Mouse (Mus musculus): ENCODE results near the gene Zpr1. TPM values are rescaled to one million over a fixed set of nuclear protein-coding genes. Genes with fewer than 3 reads are reported as not detected.
"Not testable (repeated sequence)": the region's sequence is repeated elsewhere in the genome, so short reads cannot be mapped to it uniquely, and the experiment has no call there.

Zpr1 gene
- polyA plus RNA-seq, 1 experiment from 2014 or later = 53.6 TPM

DNA sequence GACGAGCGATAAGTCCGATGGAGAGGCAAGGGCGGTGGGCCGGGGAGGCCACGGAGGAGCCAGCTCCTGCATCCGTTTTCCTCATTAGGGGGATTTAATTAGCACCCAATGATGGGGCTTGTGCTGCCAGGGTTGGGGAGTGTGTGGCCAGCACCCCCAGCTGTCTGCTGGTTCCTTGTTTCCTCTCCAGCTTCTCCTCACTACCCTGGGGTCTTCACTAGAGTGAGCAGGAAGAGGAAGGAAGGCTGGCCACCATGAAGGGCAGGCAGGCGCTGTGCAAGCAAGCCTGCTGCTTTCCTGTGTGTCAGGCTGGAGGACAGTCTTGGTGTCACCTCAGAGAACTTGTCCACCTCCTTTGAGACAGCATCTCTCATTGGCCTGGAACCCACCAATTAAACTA, 44.0 kb downstream of the Zpr1 start:
- ATAC-seq (ENCODE audit: insufficient number of reproducible peaks, insufficient read depth, low FRiP score, low TSS enrichment, low read depth) = no peak
- no peak overlapping the region for H3K4me3 ChIP-seq
- no peaks in the 10 kb centered on the region for H3K36me3 ChIP-seq
- H3K9me3 ChIP-seq = peaks cover 5% of the 10 kb centered on the region; the same call in 1 of the 2 replicates
- H3K27me3 ChIP-seq = no peaks in the 10 kb centered on the region
- H3K27ac ChIP-seq = no peak overlapping the region
- 57% methylated on average over 8 of the region's 8 CpGs for WGBS
- H3K9ac ChIP-seq = no peak overlapping the region
- H3K4me2 ChIP-seq = no peak overlapping the region
- H3K4me1 ChIP-seq = peaks cover 18% of the 10 kb centered on the region

DNA sequence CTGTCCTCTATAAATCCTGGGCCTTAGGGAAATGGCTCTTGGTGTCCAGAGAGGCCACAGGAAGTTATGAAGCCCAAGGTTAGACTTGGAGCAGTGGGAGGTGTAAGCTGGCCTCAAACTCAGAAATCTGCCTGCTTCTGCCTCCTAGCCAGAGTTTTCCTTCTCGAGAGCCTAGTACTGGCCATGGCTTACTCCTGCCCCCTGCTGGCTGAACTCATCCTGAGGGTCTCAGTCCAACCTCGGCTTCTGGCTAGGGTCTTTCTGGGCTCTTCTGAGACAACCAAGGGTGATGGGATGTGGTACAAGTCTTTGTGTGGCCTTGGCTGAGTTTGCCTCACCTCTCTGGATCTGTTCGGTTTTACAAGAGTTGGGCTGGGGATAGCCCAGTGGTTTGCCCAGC, 45.1 kb downstream of the Zpr1 start:
- no peak overlapping the region for H3K27ac ChIP-seq
- H3K36me3 ChIP-seq = no peaks in the 10 kb centered on the region
- no peak for ATAC-seq (ENCODE audit: insufficient number of reproducible peaks, insufficient read depth, low FRiP score, low TSS enrichment, low read depth)
- no peak overlapping the region for H3K4me2 ChIP-seq
- H3K9ac ChIP-seq = no peak overlapping the region
- H3K27me3 ChIP-seq = no peaks in the 10 kb centered on the region
- peaks cover 18% of the 10 kb centered on the region for H3K4me1 ChIP-seq
- no peak overlapping the region for H3K4me3 ChIP-seq
- peaks cover 5% of the 10 kb centered on the region; the same call in 1 of the 2 replicates for H3K9me3 ChIP-seq
- 94% methylated on average over 3 of the region's 3 CpGs for WGBS

DNA sequence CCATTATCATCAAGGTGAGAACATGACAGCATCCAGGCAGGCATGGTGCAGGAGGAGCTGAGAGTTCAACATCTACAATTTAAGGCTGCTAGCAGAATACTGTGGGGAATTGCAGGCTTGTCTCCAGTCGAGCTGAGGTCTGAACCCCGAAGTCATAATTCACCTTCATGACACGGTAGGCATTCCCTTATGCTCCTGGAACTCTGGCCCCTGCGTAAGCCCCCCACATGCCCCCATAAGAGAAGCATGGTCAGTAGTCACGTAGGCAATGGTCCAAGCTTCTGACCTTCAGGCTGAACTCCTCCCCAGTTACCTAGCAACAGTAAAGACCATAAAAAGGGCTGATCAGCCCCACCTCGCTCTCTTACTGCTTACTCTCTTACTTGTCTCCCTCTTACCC, 47.0 kb downstream of the Zpr1 start, which contains the start of gene 4931429L15Rik:
4931429L15Rik (minus strand) TSS at position 101 of the 400 bp plus-strand sequence.
- not testable (repeated sequence) for H3K4me2 ChIP-seq; H3K9ac ChIP-seq; H3K27ac ChIP-seq; H3K27me3 ChIP-seq; H3K36me3 ChIP-seq; H3K9me3 ChIP-seq; H3K4me3 ChIP-seq; ATAC-seq (ENCODE audit: insufficient number of reproducible peaks, insufficient read depth, low FRiP score, low TSS enrichment, low read depth)
- 89% methylated on average over 6 of the region's 6 CpGs for WGBS
- peaks cover 15% of the 10 kb centered on the region for H3K4me1 ChIP-seq

DNA sequence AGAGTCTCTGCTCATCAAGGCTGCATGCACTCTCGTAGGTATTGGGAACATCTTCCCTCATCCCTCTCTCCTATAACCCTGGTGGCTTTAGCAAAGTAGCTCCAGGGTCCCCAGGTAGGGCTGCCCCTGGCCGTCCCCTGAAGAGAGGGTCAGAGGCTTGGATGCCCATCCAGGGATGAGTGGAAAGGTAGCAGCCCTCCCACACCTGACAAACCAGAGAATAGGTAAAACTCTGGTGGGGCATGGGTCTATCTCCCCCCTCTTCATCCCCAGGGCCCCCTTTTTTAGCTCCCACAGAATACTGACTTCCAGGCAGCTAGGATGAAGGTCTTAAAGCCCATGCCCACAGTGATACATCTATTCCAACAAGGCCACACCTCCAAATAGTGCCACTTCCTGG, 47.6 kb downstream of the Zpr1 start:
- Histone ChIP-seq H3K4me1 (peaks cover 15% of the 10 kb centered on the region), H3K4me2 (no peak overlapping the region), H3K36me3 (no peaks in the 10 kb centered on the region), H3K9me3 (peaks cover 5% of the 10 kb centered on the region; the same call in 1 of the 2 replicates), H3K4me3 (no peak overlapping the region), H3K27me3 (no peaks in the 10 kb centered on the region), H3K9ac (no peak overlapping the region), H3K27ac (no peak overlapping the region)
- WGBS = 87% methylated on average over 2 of the region's 2 CpGs
- ATAC-seq (ENCODE audit: insufficient number of reproducible peaks, insufficient read depth, low FRiP score, low TSS enrichment, low read depth) = no peak

DNA sequence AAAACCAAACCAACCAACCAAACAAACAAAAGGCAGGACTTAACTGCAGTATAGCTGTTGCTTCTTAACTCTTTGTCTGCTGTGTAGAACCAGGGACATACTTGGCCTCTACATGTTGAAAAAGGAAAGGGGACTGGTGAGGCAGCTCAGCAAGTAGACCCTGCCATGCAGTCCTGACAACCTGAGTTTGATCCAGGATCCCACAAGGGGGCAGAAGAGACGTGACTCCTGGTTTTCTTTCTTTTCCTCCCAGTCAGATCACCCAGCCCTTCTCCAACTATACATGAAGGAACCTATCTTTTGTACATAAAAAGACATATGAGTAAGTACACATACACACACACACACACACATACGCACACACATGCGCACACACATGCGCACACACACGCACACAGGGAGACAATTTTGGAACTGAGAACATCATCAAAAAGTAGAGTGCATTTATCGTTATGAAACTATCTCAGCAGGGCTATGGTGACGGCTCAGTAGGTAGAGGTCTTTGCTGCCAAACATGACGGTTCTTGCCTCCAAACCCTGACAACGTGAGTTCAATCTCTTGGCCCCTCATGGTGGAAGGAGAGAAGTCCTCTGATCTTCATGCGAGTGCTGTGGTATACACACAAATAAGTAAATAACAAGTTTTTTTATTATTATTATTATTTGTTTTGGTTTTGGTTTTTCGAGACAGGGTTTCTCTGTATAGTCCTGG, 54.0 kb downstream of the Zpr1 start:
- H3K9ac ChIP-seq = no peak overlapping the region
- no peak for ATAC-seq (ENCODE audit: insufficient number of reproducible peaks, insufficient read depth, low FRiP score, low TSS enrichment, low read depth)
- no peak overlapping the region for H3K4me3 ChIP-seq
- H3K4me2 ChIP-seq = no peak overlapping the region
- no peaks in the 10 kb centered on the region for H3K36me3 ChIP-seq
- H3K9me3 ChIP-seq = no peaks in the 10 kb centered on the region
- peaks cover 16% of the 10 kb centered on the region for H3K4me1 ChIP-seq
- 0 out of 2 replicates have a peak, but pooled peaks cover 9% of the 10 kb centered on the region for H3K27me3 ChIP-seq
- no peak overlapping the region for H3K27ac ChIP-seq
- 90% methylated on average over 11 of the region's 11 CpGs for WGBS

DNA sequence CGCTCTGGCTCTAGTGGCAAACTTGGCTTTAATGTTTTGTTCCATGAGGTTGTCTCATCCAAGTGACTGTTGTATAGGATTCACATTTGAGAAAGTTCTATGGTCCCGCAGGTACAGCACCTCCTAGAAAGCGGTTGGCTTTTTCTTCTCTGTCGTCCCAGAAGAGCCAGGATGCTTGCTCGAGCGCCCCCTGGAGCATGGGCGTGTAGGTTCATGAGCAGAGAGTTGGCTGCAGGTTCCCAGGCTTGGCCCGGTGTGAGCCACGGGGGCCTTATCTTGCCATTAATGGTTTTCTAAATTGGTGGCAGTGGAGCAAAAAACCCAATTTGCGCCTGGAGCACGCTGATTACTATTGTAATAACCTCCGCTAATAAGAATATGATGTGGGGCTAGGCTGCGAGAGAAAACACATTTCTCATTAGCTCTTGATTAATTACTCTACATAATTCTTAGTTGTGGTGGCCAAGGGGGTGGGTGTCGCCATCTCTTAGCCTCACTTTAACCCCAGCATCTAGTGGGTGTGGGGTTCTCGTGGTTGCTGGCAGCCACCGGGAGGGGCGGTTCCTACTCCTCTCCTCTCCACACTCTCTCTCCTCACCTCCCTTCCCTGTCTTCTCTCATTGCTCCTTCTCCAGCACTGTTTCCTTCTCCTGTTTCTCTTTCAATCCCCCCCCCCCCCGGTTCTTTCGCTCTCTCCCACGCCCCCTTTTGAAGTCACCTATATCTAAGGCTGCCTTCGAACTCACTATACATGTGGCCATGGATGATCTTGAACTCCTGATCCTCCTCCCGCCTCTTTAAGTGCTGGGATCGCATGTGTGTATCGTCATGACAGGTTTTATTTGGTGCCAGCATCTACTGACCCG, 55.1 kb downstream of the Zpr1 start:
- ATAC-seq (ENCODE audit: insufficient number of reproducible peaks, insufficient read depth, low FRiP score, low TSS enrichment, low read depth) = no peak
- H3K9me3 ChIP-seq = no peaks in the 10 kb centered on the region
- H3K4me1 ChIP-seq = peaks cover 16% of the 10 kb centered on the region
- WGBS = 72% methylated on average over 25 of the region's 25 CpGs
- H3K4me3 ChIP-seq = 0 out of 2 replicates have a peak overlapping the region, but pooled peaks have one; percentile 31
- H3K4me2 ChIP-seq = peak overlapping the region; percentile 61
- no peaks in the 10 kb centered on the region for H3K36me3 ChIP-seq
- H3K27me3 ChIP-seq = 0 out of 2 replicates have a peak, but pooled peaks cover 14% of the 10 kb centered on the region
- H3K27ac ChIP-seq = no peak overlapping the region
- H3K9ac ChIP-seq = peak overlapping the region; percentile 67; the same call in 1 of the 2 replicates

DNA sequence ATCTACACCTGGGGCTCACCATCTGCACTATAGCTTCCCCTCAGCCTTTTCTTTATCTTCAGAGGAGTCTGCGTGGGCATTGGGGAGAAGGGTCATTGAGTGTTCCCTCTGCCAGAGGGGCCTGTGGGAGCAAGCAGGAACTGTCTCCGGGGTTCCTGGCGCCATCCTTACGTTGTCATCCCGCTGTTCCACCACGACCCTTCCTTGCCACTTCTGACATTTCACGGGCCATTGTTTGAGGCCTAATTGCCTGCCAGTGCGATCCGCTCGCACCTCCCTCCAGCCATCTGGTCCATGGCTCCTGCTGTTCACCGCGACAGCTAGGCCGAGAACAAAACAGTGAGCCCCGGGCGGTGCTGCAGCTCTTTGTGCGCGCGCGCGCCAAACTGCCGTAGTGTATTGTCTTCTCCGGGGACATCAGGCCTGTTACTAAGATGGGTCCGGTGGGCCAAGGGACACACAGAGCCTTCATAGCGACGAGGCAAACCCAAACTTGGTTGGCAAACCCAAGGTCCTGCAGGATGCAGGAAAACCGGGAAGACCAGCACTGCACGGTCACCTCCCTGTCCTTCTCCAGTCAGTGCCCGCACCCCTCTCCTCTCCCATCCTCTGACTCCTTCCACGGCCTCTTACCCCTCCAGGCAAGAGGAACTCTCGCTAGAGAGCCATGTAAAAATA, 55.8 kb downstream of the Zpr1 start:
- Histone ChIP-seq H3K36me3 (no peaks in the 10 kb centered on the region), H3K27me3 (0 out of 2 replicates have a peak, but pooled peaks cover 18% of the 10 kb centered on the region), H3K27ac (peak overlapping the region; percentile 44; the same call in 1 of the 2 replicates), H3K4me2 (peak overlapping the region; percentile 61), H3K9me3 (no peaks in the 10 kb centered on the region), H3K9ac (peak overlapping the region; percentile 67), H3K4me3 (peak overlapping the region; percentile 31), H3K4me1 (peaks cover 16% of the 10 kb centered on the region)
- WGBS = 7% methylated on average over 30 of the region's 30 CpGs
- 0 out of 2 replicates have a peak, but pooled peaks have one; percentile 46 for ATAC-seq (ENCODE audit: insufficient number of reproducible peaks, insufficient read depth, low FRiP score, low TSS enrichment, low read depth)

DNA sequence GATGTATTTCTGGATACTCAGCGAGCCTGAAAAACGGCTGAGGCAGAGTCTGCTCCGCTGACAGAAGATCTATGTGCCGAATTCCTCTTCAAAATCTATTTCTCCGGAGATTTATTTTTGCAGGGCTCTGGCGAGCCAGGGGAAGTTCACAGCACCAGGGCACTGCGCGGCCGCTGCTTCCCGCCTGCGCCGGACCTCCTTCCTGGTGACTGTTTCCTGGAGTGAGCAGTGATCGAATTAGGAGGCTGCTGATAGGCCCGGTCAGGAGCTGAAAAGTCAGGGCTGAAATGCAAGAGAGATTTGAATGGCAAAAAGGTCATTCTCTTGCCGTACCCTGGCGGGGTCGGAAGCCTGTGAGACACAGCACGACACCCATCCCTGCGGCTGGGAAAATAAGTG, 56.4 kb downstream of the Zpr1 start:
- Histone ChIP-seq H3K27ac (peak overlapping the region; percentile 44; the same call in 1 of the 2 replicates), H3K36me3 (no peaks in the 10 kb centered on the region), H3K9ac (peak overlapping the region; percentile 67), H3K4me3 (peak overlapping the region; percentile 31), H3K27me3 (peaks cover 22% of the 10 kb centered on the region), H3K4me1 (peaks cover 16% of the 10 kb centered on the region), H3K4me2 (peak overlapping the region; percentile 61), H3K9me3 (no peaks in the 10 kb centered on the region)
- no peak for ATAC-seq (ENCODE audit: insufficient number of reproducible peaks, insufficient read depth, low FRiP score, low TSS enrichment, low read depth)
- 6% methylated on average over 19 of the region's 19 CpGs for WGBS

DNA sequence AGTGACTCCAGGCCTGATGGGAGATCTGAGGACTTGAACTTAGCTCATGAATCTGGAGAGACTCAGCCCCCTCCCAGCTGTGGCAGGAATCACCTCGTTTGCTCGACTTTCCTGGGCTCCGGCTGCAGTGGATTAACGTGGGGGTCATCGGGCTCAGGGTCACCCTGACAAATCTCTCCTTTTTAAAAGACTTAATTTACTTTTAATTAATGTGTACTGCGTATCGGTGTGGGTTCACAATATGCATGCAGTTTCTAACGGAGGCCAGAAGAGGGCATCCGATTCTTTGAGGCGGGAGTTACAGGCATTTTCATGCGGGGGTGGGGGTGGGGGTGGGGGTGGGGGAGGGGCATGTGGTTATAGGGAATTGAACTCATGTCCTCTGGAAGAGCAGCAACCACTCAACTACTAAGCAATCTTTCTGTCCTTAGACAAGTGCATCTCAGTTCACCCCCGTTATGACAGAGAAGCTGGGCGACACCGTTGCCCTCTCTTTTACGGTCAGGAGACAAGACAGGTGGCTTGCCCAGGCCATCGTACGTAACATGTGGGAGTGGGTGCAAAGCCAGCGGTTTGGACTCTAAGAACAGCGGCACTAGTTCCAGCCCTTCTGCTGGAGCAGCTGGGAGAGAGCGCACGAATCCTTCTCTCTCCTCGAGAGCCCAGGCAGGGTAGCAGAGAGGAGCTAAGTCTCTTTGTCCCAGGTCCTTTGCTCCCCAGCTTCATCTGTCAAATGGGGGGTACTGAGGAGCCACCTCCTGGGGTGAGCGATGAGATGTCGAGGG, 57.1 kb downstream of the Zpr1 start:
- no peak overlapping the region for H3K4me3 ChIP-seq

DNA sequence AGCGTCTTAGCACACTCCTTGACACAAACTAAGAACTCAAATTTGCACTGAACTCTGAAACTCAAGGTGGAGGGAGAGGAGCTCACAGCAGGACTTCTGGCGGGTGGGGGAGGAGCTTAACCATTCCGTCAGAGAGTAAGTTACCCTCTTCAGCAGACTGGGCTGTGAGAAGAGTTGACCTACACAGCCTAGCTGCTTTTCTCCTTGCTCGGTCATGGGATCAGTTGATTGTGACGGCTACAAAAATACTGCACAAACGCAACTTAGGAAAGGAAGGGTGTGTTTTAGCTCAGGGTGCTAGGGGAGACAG, 57.7 kb downstream of the Zpr1 start:
- Histone ChIP-seq H3K4me1 (peaks cover 16% of the 10 kb centered on the region), H3K9ac (no peak overlapping the region), H3K4me3 (no peak overlapping the region), H3K27me3 (peaks cover 35% of the 10 kb centered on the region), H3K36me3 (no peaks in the 10 kb centered on the region), H3K27ac (no peak overlapping the region), H3K4me2 (no peak overlapping the region), H3K9me3 (no peaks in the 10 kb centered on the region)
- ATAC-seq (ENCODE audit: insufficient number of reproducible peaks, insufficient read depth, low FRiP score, low TSS enrichment, low read depth) = no peak
- 52% methylated on average over 6 of the region's 6 CpGs for WGBS

More for the DNA sequence above, 57.1 kb downstream of the Zpr1 start:
- WGBS = 22% methylated on average over 24 of the region's 24 CpGs
- H3K27ac ChIP-seq = no peak overlapping the region
- peaks cover 16% of the 10 kb centered on the region for H3K4me1 ChIP-seq
- H3K27me3 ChIP-seq = peaks cover 29% of the 10 kb centered on the region
- no peak overlapping the region for H3K9ac ChIP-seq
- peak overlapping the region; percentile 61; the same call in 1 of the 2 replicates for H3K4me2 ChIP-seq
- ATAC-seq (ENCODE audit: insufficient number of reproducible peaks, insufficient read depth, low FRiP score, low TSS enrichment, low read depth) = no peak
- H3K9me3 ChIP-seq = no peaks in the 10 kb centered on the region
- H3K36me3 ChIP-seq = no peaks in the 10 kb centered on the region

DNA sequence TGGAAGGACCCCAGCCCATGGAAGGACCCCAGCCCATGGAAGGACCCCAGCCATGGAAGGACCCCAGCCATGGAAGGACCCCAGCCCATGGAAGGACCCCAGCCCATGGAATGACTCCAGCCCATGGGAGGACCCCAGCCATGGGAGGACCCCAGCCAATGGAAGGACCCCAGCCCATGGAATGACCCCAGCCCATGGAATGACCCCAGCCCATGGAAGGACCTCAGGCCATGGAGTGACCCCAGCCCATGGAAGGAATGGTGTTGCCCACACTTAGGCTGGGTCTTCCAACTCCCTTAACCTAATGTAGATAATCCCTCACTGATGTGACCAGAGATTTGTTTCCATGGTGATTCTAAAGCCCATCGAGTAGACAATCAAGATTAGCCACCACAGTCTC, 58.4 kb downstream of the Zpr1 start:
- ATAC-seq (ENCODE audit: insufficient number of reproducible peaks, insufficient read depth, low FRiP score, low TSS enrichment, low read depth) = no peak

More for the DNA sequence above, 58.4 kb downstream of the Zpr1 start:
- no peak overlapping the region for H3K4me2 ChIP-seq
- H3K36me3 ChIP-seq = no peaks in the 10 kb centered on the region
- no peak overlapping the region for H3K27ac ChIP-seq
- peaks cover 36% of the 10 kb centered on the region for H3K27me3 ChIP-seq
- WGBS = 92% methylated on average over 1 of the region's 1 CpGs
- H3K4me3 ChIP-seq = no peak overlapping the region
- no peak overlapping the region for H3K9ac ChIP-seq
- peaks cover 16% of the 10 kb centered on the region for H3K4me1 ChIP-seq
- H3K9me3 ChIP-seq = no peaks in the 10 kb centered on the region

Measured in embryonic facial prominence, embryonic 13.5 days (tissue).